Mouse (Mus musculus): ENCODE results near the gene 4930562C15Rik.

4930562C15Rik gene

GRCm38 (mm10) chr16:4894201-4894908, 59.1 kb downstream of the 4930562C15Rik start:
- DNase-seq, result no peak

- DNase-seq, result peak; percentile 64
Measured at GRCm38 (mm10) chr16:4896249-4897027, 61.2 kb downstream of the 4930562C15Rik start.

GRCm38 (mm10) chr16:4897146-4897730, 62.0 kb downstream of the 4930562C15Rik start:
- DNase-seq, result peak; percentile 41

GRCm38 (mm10) chr16:4898881-4899280, 63.7 kb downstream of the 4930562C15Rik start:
- DNase-seq, result no peak

GRCm38 (mm10) chr16:4899711-4900110, 64.5 kb downstream of the 4930562C15Rik start:
- DNase-seq, result no peak

- DNase-seq, result no peak
Measured at GRCm38 (mm10) chr16:4901167-4901566, 66.0 kb downstream of the 4930562C15Rik start.

GRCm38 (mm10) chr16:4902390-4902789, 67.2 kb downstream of the 4930562C15Rik start:
- no peak for DNase-seq

GRCm38 (mm10) chr16:4903491-4904102, 68.4 kb downstream of the 4930562C15Rik start:
- DNase-seq, result no peak

- no peak for DNase-seq
Measured at GRCm38 (mm10) chr16:4904878-4905277, 69.7 kb downstream of the 4930562C15Rik start.

GRCm38 (mm10) chr16:4905591-4905990, 70.4 kb downstream of the 4930562C15Rik start:
- no peak for DNase-seq

- DNase-seq, result no peak
Measured at GRCm38 (mm10) chr16:4906559-4906958, 71.3 kb downstream of the 4930562C15Rik start.

- no peak for DNase-seq
Measured at GRCm38 (mm10) chr16:4907386-4907785, 72.2 kb downstream of the 4930562C15Rik start.

- peak; percentile 60 for DNase-seq
Measured at GRCm38 (mm10) chr16:4907972-4908371, 72.8 kb downstream of the 4930562C15Rik start.

GRCm38 (mm10) chr16:4909745-4910144, 74.5 kb downstream of the 4930562C15Rik start:
- no peak for DNase-seq

GRCm38 (mm10) chr16:4910758-4911157, 75.5 kb downstream of the 4930562C15Rik start:
- DNase-seq, result no peak

GRCm38 (mm10) chr16:4912074-4912648, 76.9 kb downstream of the 4930562C15Rik start:
- DNase-seq, result no peak

GRCm38 (mm10) chr16:4912907-4913782, 77.9 kb downstream of the 4930562C15Rik start:
- DNase-seq, result no peak

GRCm38 (mm10) chr16:4913783-4914735, 78.8 kb downstream of the 4930562C15Rik start:
- DNase-seq, result peak; percentile 70

- DNase-seq, result no peak
Measured at GRCm38 (mm10) chr16:4915931-4916330, 80.7 kb downstream of the 4930562C15Rik start.

- DNase-seq, result no peak
Measured at GRCm38 (mm10) chr16:4916608-4917007, 81.4 kb downstream of the 4930562C15Rik start.
